Mouse (Mus musculus) cerebellum, adult 8-10 months (tissue): ENCODE results near the gene Dpy19l1.

Experiments
- DNase-seq: peaks from one replicate; pipeline ENCODE4 v3.0.0; 2022

Dpy19l1 gene

DNA sequence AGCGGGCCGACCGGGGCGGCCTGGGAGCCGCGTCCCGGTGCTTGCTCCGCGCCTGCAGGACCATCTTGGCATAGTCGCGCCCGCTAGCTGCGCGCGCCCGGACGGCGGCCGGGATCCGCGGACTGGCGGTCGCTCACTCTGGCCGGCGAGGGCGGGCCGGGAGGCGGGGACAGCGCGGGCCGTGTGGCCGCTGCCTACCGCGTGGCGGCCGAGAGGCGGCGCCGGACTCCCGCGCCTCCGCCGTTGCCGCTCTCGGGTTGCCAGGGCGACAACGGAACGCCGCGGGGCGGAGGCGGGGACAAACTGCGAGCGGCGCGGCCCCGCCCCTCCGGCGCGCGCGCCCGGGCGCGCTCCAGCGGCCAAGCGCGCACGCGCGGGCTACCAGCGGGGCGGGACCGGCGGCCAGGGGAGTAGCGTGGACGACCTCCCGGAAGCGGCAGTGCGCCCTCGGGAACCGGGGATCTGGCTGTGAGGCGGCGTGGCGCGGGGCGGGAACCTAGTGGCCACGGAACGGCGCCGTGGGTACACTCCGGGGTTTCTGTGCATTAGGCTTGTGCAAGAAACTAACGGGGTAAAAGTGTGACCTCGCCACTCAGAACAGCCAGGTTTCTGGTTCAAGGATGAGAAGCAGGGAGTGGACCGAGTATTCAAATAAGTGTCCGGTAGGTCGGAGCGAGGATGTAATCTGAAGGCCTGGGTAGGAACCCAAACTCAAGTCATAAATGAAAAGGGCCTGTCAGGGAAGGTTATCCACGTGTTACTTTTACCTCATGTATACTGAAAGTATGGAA lies at the start of gene Dpy19l1:
TSS of gene Dpy19l1 (minus strand) at position 74 of the 791 bp plus-strand sequence.
- peak; percentile 89 for DNase-seq

- no peak for DNase-seq
Measured at GRCm38 (mm10) chr9:24538159-24538558, 35.2 kb upstream of the Dpy19l1 start.

DNA sequence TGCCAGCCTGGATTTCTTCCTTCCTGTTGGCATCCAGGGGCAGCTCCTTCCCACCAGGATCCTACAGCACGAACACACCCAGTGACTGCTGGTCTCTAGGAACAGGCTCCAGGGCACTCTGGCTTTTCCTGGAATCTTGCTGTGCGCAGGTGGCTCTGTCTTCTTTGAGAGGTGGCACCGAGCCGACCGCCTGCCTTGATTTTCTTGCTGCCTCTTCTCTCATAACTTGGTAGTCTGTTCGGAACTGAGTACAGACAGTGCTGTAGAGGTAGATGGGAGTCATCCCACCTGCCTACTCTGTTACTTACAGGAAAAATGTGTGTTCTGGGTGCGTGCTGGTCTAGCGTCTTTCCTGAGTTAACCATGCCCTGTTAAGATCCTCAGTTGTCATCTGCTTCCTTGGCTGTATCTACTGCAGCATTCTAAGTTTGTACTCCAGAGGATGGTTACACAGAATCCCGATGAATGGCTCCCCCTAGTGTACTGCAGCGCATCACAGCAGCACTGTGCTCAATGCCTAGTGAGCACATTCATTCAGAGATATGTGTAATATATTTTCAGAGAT lies 13.7 kb upstream of the Dpy19l1 start:
- DNase-seq = peak; percentile 66

- no peak for DNase-seq
Measured at GRCm38 (mm10) chr9:24514078-24514469, 11.1 kb upstream of the Dpy19l1 start.

- DNase-seq = no peak
Measured at GRCm38 (mm10) chr9:24513290-24514077, 10.5 kb upstream of the Dpy19l1 start.

- DNase-seq = no peak
Measured at GRCm38 (mm10) chr9:24512121-24512539, 9.2 kb upstream of the Dpy19l1 start.

- no peak for DNase-seq
Measured at GRCm38 (mm10) chr9:24511371-24512120, 8.6 kb upstream of the Dpy19l1 start.

DNA sequence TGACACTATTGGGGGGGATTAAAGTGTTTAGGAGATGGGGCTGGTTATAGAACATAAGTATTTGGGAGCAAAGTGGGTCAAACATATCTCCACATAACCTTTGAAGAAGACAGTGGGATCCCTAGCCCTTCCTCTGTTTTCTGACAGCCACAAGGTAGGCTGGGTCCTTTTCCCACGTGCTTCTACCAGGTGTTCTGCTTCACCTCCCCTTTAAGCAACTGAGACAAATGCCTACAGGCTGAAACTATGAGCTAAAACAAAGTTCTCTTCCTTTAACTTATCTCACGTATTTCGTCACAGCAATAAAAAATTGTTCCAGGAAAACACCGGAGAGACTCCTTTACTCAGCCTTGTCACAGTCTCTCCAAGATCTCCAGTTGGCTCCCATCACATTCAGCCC lies 5.9 kb upstream of the Dpy19l1 start:
- no peak for DNase-seq

DNA sequence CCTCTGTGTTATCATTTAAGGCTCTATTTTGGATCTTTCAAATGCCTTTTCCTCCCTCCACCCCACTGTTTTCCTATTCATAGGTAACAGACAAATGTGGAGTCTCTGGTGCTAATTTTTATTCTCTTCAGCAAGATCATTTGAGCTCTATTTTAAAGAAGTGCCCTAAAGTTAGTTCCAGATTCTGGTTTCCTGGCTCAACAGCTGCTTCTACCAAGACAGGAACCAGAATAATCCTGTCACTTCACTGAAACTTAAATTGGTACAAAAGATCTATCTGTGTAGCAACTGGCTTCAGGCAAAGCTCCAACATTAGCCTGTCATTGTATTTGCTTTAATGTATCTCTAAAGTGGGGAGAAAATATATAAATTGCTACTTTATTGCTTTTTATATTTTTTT lies 3.6 kb upstream of the Dpy19l1 start:
- no peak for DNase-seq

DNA sequence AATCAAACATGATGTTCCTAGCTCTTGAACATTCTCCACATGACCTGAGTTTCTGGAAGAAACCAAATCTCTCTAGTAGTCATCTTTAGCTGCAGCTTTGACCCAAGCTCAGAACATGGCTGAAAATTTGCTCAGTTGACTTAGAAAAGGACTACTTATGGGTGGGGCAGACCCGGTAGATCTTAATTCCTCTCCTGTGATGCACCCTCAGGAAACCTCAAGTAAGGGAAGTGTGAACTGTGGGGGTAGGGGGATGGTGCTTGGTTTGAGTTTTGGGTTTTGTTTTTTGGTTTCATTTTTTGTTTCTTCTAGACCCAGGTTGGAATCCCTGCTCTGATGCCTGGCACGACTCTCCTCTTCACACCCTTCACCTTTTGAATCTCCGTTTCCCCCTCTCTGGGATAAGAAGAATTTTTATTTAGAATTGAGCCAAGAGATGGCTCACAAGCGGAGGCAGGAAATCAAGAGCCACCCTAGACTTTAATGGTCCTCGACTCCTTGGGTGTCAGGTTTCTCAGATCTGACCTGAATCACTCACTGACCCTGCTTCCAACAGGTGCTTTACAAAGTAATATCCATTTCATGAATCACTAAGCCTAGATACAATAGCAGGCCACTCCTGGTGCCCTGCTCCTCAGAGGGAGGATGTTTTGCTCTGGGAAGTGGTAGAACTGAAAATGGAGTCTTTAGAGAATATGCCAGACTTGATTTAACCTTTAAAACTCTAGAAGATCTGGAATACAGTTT lies 2.2 kb upstream of the Dpy19l1 start:
- no peak for DNase-seq

- DNase-seq = no peak
Measured at GRCm38 (mm10) chr9:24504381-24504780, 1.4 kb upstream of the Dpy19l1 start.

GRCm38 (mm10) chr9:24503858-24504219 lies 899 bp upstream of the Dpy19l1 start:
- no peak for DNase-seq

DNA sequence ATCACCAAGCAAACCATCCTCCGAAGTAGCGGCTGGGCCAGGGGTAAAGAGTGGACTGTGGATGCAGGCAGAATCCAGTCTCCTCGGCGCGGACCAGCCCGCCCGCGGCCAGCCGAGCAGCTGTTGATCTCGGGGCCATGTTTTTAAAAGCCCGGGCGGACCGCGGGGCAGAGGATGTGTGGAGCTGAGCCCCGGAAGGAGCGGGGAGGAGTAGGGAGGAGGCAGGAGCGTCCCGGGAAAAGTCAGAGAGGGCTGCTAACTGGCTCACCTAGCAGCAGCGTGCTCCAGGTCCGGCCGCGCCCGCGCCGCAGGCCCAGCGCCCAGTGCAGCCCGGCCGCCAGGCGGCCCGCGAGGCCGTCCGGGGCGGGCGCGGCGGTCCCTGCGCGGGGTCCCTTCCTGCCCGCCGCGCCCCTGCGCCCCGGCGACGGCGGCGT lies 352 bp downstream of the Dpy19l1 start:
- peak; percentile 51 for DNase-seq

DNA sequence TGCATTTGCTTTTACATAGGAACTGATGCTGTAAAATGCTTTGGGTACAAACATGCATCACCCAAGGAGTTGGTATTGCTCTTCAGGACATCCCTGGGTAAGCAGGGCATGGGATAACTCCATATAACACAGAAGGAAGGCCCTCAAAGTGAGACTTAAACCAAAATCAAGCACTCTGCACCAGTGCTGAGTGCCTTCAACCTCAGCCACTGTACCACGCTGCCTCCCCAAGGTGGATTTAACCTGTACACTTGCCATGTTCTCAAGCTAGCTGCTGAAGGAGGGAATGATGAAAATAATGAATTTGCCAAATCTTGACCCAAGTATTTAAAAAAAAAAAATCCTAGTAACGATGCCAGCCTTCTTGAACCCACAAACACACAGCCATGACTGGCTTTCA lies 1.3 kb downstream of the Dpy19l1 start:
- DNase-seq = no peak

DNA sequence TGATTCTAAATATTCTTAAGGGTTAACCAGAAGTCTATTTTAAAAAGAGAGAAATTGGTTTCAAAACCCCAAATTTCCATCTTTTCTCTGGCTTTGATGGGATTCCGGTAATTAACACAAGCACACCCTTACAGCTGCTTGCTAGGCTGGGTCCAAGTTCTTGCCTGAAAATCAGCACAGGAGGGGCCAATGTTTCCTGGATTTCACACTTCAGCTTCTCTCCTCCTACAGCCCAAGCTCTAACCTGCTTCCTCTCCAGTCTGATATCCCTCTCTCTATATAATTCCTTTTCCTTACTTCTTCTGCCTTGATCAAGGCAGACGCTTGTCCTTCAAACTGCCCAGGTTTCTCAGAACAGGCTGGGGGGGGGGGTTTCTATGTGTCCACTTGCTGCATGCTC lies 6.7 kb downstream of the Dpy19l1 start:
- DNase-seq = no peak

DNA sequence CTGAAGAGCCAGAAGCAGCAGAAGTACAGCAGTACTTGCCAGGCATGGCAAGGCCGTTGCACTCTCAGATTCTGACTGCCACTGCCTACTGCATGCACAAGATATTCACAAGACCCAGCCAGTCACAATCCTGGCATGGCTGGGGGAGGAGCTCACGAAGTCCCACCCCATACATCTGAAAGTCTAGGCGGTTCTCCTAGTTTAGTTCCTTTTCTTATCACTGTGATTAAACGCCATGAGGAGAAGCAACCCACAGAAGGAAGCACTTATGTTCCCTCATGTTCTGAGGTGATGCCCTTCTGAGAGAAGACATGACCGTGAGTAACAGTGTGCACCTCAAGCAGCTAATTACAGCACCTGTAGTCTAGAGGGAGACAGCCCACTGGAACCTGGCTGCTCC lies 12.4 kb downstream of the Dpy19l1 start:
- no peak for DNase-seq

- no peak for DNase-seq
Measured at GRCm38 (mm10) chr9:24488425-24489104, 14.4 kb downstream of the Dpy19l1 start.

DNA sequence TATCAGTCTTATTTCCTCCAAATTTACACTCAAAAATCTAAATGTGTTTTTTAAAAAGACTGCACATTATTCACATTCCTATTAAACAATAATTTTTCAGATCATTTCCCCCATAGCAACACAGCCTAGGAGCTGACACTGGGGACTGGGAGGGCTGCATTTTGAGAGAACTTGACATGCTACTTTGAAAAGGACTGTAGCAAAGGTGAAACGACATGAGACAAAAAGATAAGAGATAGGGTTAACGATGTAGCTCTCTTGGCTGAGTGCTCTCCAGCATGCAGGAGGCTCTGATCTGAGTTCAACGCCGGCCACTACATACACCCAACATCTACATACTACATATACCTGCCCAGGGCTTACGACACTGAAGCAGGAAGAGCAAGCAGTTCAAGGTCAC lies 20.6 kb downstream of the Dpy19l1 start:
- DNase-seq = no peak

GRCm38 (mm10) chr9:24477251-24477650 lies 25.7 kb downstream of the Dpy19l1 start:
- no peak for DNase-seq

- no peak for DNase-seq
Measured at GRCm38 (mm10) chr9:24473824-24474223, 29.1 kb downstream of the Dpy19l1 start.

DNA sequence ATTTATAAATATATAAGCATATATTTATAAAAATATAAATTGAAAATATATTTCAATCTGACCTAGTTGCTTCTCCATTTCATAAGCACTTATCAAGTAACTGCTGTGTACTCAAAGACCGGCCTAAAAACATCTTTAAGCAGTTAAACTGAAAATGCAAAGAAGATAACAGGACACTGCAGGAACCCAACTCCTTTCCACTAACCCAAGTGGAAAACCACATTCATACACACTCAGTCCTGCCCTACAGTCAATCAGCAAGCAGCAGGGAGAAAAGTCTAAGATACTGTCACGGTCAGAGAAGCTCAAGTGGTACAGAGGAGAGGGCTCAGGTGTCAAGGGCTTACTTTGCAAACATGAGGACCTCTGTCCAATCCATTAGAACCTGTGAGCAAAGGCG lies 30.4 kb downstream of the Dpy19l1 start:
- DNase-seq = no peak

- DNase-seq = no peak
Measured at GRCm38 (mm10) chr9:24470166-24470565, 32.8 kb downstream of the Dpy19l1 start.
